Mouse (Mus musculus) lung, postnatal 0 days (tissue): ENCODE results near the gene Wrnip1. TPM values are rescaled to one million over a fixed set of nuclear protein-coding genes. Genes with fewer than 3 reads are reported as not detected.
A peak's percentile ranks its signal among the peaks of the same experiment; 100 is the strongest.
"Not testable (repeated sequence)": the region's sequence is repeated elsewhere in the genome, so short reads cannot be mapped to it uniquely, and the experiment has no call there.

Experiments
- ATAC-seq: fragments of 200-750 bp; cut with Nextera tagmentation; 2 replicates; pipeline ENCODE4 v1.8.0; 2017; ENCODE audit warnings: moderate library complexity
- DNase-seq: peaks from one replicate; pipeline ENCODE4 v3.0.0-alpha.2; 2016; ENCODE audit warnings: low spot score
- H3K27ac ChIP-seq: fragments of 300-500 bp; sonication (generic); 2 replicates; pipeline ENCODE4 v1.5.1; 2014; ENCODE audit warnings: antibody characterized with exemption, mild to moderate bottlenecking, low read length, mixed read lengths
- H3K27me3 ChIP-seq: fragments of 300-500 bp; sonication (generic); replicated peaks from 2 replicates; pipeline ENCODE4 v1.6.1; 2014; ENCODE audit warnings: low read length, mixed read lengths; ENCODE audit not compliant: insufficient read depth
- H3K36me3 ChIP-seq: fragments of 300-500 bp; sonication (generic); 2 replicates; pipeline ENCODE4 v1.6.1; 2014; ENCODE audit warnings: low read length, mixed read lengths; ENCODE audit not compliant: insufficient read depth
- H3K4me1 ChIP-seq: fragments of 300-500 bp; sonication (generic); 2 replicates; pipeline ENCODE4 v1.6.1; 2014; ENCODE audit warnings: antibody characterized with exemption, low read depth, low read length, mixed read lengths; ENCODE audit not compliant: insufficient read depth
- H3K4me2 ChIP-seq: fragments of 300-500 bp; sonication (generic); replicated peaks from 2 replicates; pipeline ENCODE4 v1.6.1; 2014; ENCODE audit warnings: low read depth, mild to moderate bottlenecking, low read length, moderate library complexity, mixed read lengths
- H3K4me3 ChIP-seq: fragments of 300-500 bp; sonication (generic); 2 replicates; pipeline ENCODE4 v1.5.1; 2014; ENCODE audit warnings: low read depth, low read length
- H3K9ac ChIP-seq: fragments of 300-500 bp; sonication (generic); replicated peaks from 2 replicates; pipeline ENCODE4 v1.6.1; 2014; ENCODE audit warnings: low read depth, mild to moderate bottlenecking
- H3K9me3 ChIP-seq: fragments of 300-500 bp; sonication (generic); 2 replicates; pipeline ENCODE4 v1.6.1; 2016; ENCODE audit warnings: low read length, mixed read lengths
- CTCF ChIP-seq: IDR thresholded peaks from 2 replicates; pipeline ENCODE4 v1.5.1; 2016; ENCODE audit warnings: antibody characterized with exemption, mild to moderate bottlenecking
- EP300 ChIP-seq: IDR thresholded peaks from 2 replicates; pipeline ENCODE4 v1.6.1; 2016; ENCODE audit warnings: antibody characterized with exemption, mild to moderate bottlenecking, control low read depth
- WGBS: fragments of 180-500 bp; shearing (Covaris S2); extraction: QIAGEN DNeasy Blood & Tissue Kit; methylation state at CpG from one replicate; pipeline ENCODE4 v1.1.7; 2014; 5-methylcytosine and 5-hydroxymethylcytosine counted together
- polyA plus RNA-seq: library from polyadenylated mRNA; unstranded; fragments of >200 nt; fragmentation: Nextera tagmentation; extraction: Ambion mirVana; gene quantifications from 2 replicates; pipeline ENCODE4 v1.2.1, GENCODE M21; 2015

The Wrnip1 gene
- polyA plus RNA-seq, 1 experiment from 2014 or later, result 16.3 TPM

- Histone ChIP-seq H3K4me2 (no peak overlapping the region), H3K27me3 (no peaks in the 10 kb centered on the region), H3K27ac (no peak overlapping the region), H3K36me3 (no peaks in the 10 kb centered on the region), H3K9ac (no peak overlapping the region), H3K4me3 (no peak overlapping the region), H3K4me1 (no peaks in the 10 kb centered on the region), H3K9me3 (no peaks in the 10 kb centered on the region)
- DNase-seq, result peak; percentile 80
- 3% methylated on average over 9 of the region's 9 CpGs for WGBS
- no peak for ATAC-seq
- TF ChIP-seq EP300, result no peak
- TF ChIP-seq CTCF, result peak; percentile 91
These were observed 64.6 kb downstream of the Wrnip1 start for GRCm38 (mm10) chr13:32866484-32866883.

GRCm38 (mm10) chr13:32867030-32867429, 65.2 kb downstream of the Wrnip1 start:
- H3K36me3 ChIP-seq, result no peaks in the 10 kb centered on the region
- no peak for ATAC-seq
- no peak overlapping the region for H3K4me2 ChIP-seq
- WGBS, result 70% methylated on average over 2 of the region's 2 CpGs
- H3K9me3 ChIP-seq, result no peaks in the 10 kb centered on the region
- no peak overlapping the region for H3K9ac ChIP-seq
- no peak for DNase-seq
- no peak overlapping the region for H3K4me3 ChIP-seq
- no peak for TF ChIP-seq EP300
- no peak for TF ChIP-seq CTCF
- no peaks in the 10 kb centered on the region for H3K4me1 ChIP-seq
- H3K27ac ChIP-seq, result no peak overlapping the region
- H3K27me3 ChIP-seq, result no peaks in the 10 kb centered on the region

- whole genome bisulfite sequencing, result 73% methylated on average over 4 of the region's 4 CpGs
- not testable (repeated sequence) for H3K4me1 ChIP-seq, DNase-seq, ATAC-seq, H3K27ac ChIP-seq, H3K4me2 ChIP-seq, H3K4me3 ChIP-seq, H3K27me3 ChIP-seq, H3K9me3 ChIP-seq, H3K36me3 ChIP-seq, H3K9ac ChIP-seq
These were observed 66.4 kb downstream of the Wrnip1 start for GRCm38 (mm10) chr13:32868233-32868632.

- Histone ChIP-seq H3K9me3 (no peaks in the 10 kb centered on the region), H3K4me2 (no peak overlapping the region), H3K9ac (no peak overlapping the region), H3K4me1 (no peaks in the 10 kb centered on the region), H3K4me3 (no peak overlapping the region), H3K36me3 (no peaks in the 10 kb centered on the region), H3K27ac (no peak overlapping the region), H3K27me3 (no peaks in the 10 kb centered on the region)
- no peak for TF ChIP-seq EP300
- no peak for TF ChIP-seq CTCF
- ATAC-seq (no peak), DNase-seq (no peak)
- WGBS, result 60% methylated on average over 5 of the region's 5 CpGs
These were observed 67.0 kb downstream of the Wrnip1 start for GRCm38 (mm10) chr13:32868843-32869242.

Other genes starting within 250 kb of the Wrnip1 start
- gene Mylk4, start 18.1 kb upstream of the Wrnip1 start, polyA plus RNA-seq, result 0.02 TPM in 1 of 2 replicates, not detected in the other
- gene D930007J09Rik, start 811 bp downstream of the Wrnip1 start, polyA plus RNA-seq, result not detected in 2 replicates
- 32.0 and 33.2 TPM in 2 replicates for gene Serpinb1a, start 49.1 kb downstream of the Wrnip1 start, polyA plus RNA-seq
- gene Serpinb1c, start 96.2 kb downstream of the Wrnip1 start, polyA plus RNA-seq, result 0.07 and 0.11 TPM in 2 replicates
- gene Serpinb6b, start 163.2 kb downstream of the Wrnip1 start, polyA plus RNA-seq, result 232 and 253 TPM in 2 replicates
- gene Serpinb9, start 201.2 kb downstream of the Wrnip1 start, polyA plus RNA-seq, result 75.2 and 83.1 TPM in 2 replicates
- 1.9 and 3.1 TPM in 2 replicates for gene Serpinb9b, start 225.4 kb downstream of the Wrnip1 start, polyA plus RNA-seq